Mouse (Mus musculus): ENCODE measurements around the gene B4galnt2.

DNA sequence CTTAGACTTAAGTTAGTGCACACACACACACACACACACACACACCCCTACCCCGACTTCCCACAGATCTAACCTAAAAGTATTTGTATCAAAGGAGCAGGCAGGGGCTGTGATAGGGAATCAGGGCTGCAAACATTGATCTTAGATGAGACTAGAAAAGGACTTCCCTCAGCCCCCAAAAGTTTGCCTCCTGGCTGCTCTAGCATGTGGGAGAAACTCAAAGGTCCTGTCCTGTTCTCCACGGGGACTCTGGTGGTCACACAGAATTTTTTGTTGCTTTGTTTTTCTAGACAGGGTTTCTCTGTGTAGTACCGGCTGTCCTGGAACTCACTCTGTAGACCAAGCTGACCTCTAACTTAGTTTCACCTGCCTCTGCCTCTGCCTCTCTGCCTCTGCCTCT, 89.1 kb downstream of the B4galnt2 start:
- TF ChIP-seq GATA1 (IDR thresholded peaks at IDR 0.05; ENCODE audit: borderline replicate concordance, low read length) (no peak), FLI1 (IDR thresholded peaks at IDR 0.05; ENCODE audit: low read length) (no peak)

All from megakaryocyte, embryonic 14.5 days (primary cell).